Mouse (Mus musculus): ENCODE results near the gene Olfr1061. TPM values are rescaled to one million over a fixed set of nuclear protein-coding genes. Genes with fewer than 3 reads are reported as not detected.

Olfr1061 gene
- polyA plus RNA-seq, 1 experiment from 2014 or later, result not detected

Other genes with a start within 250 kb of the Olfr1061 start
- gene Olfr1043, start 246.5 kb downstream of the Olfr1061 start, polyA plus RNA-seq (2015; fragmentation: Nextera tagmentation; extraction: Ambion mirVana), result not detected in 2 replicates
- not detected in 2 replicates for gene Olfr1044, start 236.2 kb downstream of the Olfr1061 start, polyA plus RNA-seq (2015; fragmentation: Nextera tagmentation; extraction: Ambion mirVana)
- not detected in 2 replicates for gene Olfr52, start 228.4 kb downstream of the Olfr1061 start, polyA plus RNA-seq (2015; fragmentation: Nextera tagmentation; extraction: Ambion mirVana)
- not detected in 2 replicates for gene Olfr1045, start 211.0 kb downstream of the Olfr1061 start, polyA plus RNA-seq (2015; fragmentation: Nextera tagmentation; extraction: Ambion mirVana)
- not detected in 2 replicates for gene Olfr1046, start 194.7 kb downstream of the Olfr1061 start, polyA plus RNA-seq (2015; fragmentation: Nextera tagmentation; extraction: Ambion mirVana)
- not detected in 2 replicates for gene Olfr1047, start 182.6 kb downstream of the Olfr1061 start, polyA plus RNA-seq (2015; fragmentation: Nextera tagmentation; extraction: Ambion mirVana)
- not detected in 2 replicates for gene Olfr1048, start 173.8 kb downstream of the Olfr1061 start, polyA plus RNA-seq (2015; fragmentation: Nextera tagmentation; extraction: Ambion mirVana)
- gene Olfr1049, start 155.7 kb downstream of the Olfr1061 start, polyA plus RNA-seq (2015; fragmentation: Nextera tagmentation; extraction: Ambion mirVana), result not detected in 2 replicates
- gene Olfr1051, start 135.0 kb downstream of the Olfr1061 start, polyA plus RNA-seq (2015; fragmentation: Nextera tagmentation; extraction: Ambion mirVana), result not detected in 2 replicates
- gene Olfr1052, start 121.6 kb downstream of the Olfr1061 start, polyA plus RNA-seq (2015; fragmentation: Nextera tagmentation; extraction: Ambion mirVana), result not detected in 2 replicates
- gene Olfr1053, start 98.8 kb downstream of the Olfr1061 start, polyA plus RNA-seq (2015; fragmentation: Nextera tagmentation; extraction: Ambion mirVana), result not detected in 2 replicates
- gene Olfr1054, start 78.6 kb downstream of the Olfr1061 start, polyA plus RNA-seq (2015; fragmentation: Nextera tagmentation; extraction: Ambion mirVana), result not detected in 2 replicates
- not detected in 2 replicates for gene Olfr1055, start 63.8 kb downstream of the Olfr1061 start, polyA plus RNA-seq (2015; fragmentation: Nextera tagmentation; extraction: Ambion mirVana)
- not detected in 2 replicates for gene Olfr1056, start 51.6 kb downstream of the Olfr1061 start, polyA plus RNA-seq (2015; fragmentation: Nextera tagmentation; extraction: Ambion mirVana)
- gene Olfr1057, start 35.7 kb downstream of the Olfr1061 start, polyA plus RNA-seq (2015; fragmentation: Nextera tagmentation; extraction: Ambion mirVana), result not detected in 2 replicates
- gene Olfr1058, start 25.5 kb downstream of the Olfr1061 start, polyA plus RNA-seq (2015; fragmentation: Nextera tagmentation; extraction: Ambion mirVana), result not detected in 2 replicates
- not detected in 2 replicates for gene Olfr1062, start 12.7 kb upstream of the Olfr1061 start, polyA plus RNA-seq (2015; fragmentation: Nextera tagmentation; extraction: Ambion mirVana)
- not detected in 2 replicates for gene Olfr1065, start 36.5 kb upstream of the Olfr1061 start, polyA plus RNA-seq (2015; fragmentation: Nextera tagmentation; extraction: Ambion mirVana)
- gene Olfr1066, start 42.2 kb upstream of the Olfr1061 start, polyA plus RNA-seq (2015; fragmentation: Nextera tagmentation; extraction: Ambion mirVana), result not detected in 2 replicates
- gene Olfr228, start 73.3 kb upstream of the Olfr1061 start, polyA plus RNA-seq (2015; fragmentation: Nextera tagmentation; extraction: Ambion mirVana), result not detected in 2 replicates
- gene Olfr1076, start 94.4 kb upstream of the Olfr1061 start, polyA plus RNA-seq (2015; fragmentation: Nextera tagmentation; extraction: Ambion mirVana), result not detected in 2 replicates
- not detected in 2 replicates for gene Olfr1079, start 128.4 kb upstream of the Olfr1061 start, polyA plus RNA-seq (2015; fragmentation: Nextera tagmentation; extraction: Ambion mirVana)
- not detected in 2 replicates for gene Olfr1080, start 144.2 kb upstream of the Olfr1061 start, polyA plus RNA-seq (2015; fragmentation: Nextera tagmentation; extraction: Ambion mirVana)
- not detected in 2 replicates for gene Olfr1082, start 184.9 kb upstream of the Olfr1061 start, polyA plus RNA-seq (2015; fragmentation: Nextera tagmentation; extraction: Ambion mirVana)
- not detected in 2 replicates for gene Olfr1084, start 225.7 kb upstream of the Olfr1061 start, polyA plus RNA-seq (2015; fragmentation: Nextera tagmentation; extraction: Ambion mirVana)
- not detected in 2 replicates for gene Olfr1085, start 248.0 kb upstream of the Olfr1061 start, polyA plus RNA-seq (2015; fragmentation: Nextera tagmentation; extraction: Ambion mirVana)

All from stomach, embryonic 15.5 days (tissue).